Mouse (Mus musculus) gastrocnemius, postnatal 36 days (tissue): Measurements from ENCODE around the gene Rilpl1. TPM values are rescaled to one million over a fixed set of nuclear protein-coding genes. Genes with fewer than 3 reads are reported as not detected.
A peak's percentile ranks its signal among the peaks of the same experiment; 100 is the strongest.
"Not testable (repeated sequence)": the region's sequence is repeated elsewhere in the genome, so short reads cannot be mapped to it uniquely, and the experiment has no call there.

Source experiments
- DNase-seq, 2 experiments: peaks; one replicate each; pipeline ENCODE4 v3.0.0; 2022
- intact Hi-C: fragments of 180-260 bp; cut with DNase I; formaldehyde crosslinking; loops from one replicate; pipeline ENCODE4 v1.15.1; 2025
- total RNA-seq, 2 experiments: library from RNA; stranded (reverse); gene quantifications; 2 replicates each; pipeline ENCODE4 v1.2.3; 2021

Rilpl1 gene
- total RNA-seq, 2 experiments from 2014 or later, result 197 to 200 TPM

DNA sequence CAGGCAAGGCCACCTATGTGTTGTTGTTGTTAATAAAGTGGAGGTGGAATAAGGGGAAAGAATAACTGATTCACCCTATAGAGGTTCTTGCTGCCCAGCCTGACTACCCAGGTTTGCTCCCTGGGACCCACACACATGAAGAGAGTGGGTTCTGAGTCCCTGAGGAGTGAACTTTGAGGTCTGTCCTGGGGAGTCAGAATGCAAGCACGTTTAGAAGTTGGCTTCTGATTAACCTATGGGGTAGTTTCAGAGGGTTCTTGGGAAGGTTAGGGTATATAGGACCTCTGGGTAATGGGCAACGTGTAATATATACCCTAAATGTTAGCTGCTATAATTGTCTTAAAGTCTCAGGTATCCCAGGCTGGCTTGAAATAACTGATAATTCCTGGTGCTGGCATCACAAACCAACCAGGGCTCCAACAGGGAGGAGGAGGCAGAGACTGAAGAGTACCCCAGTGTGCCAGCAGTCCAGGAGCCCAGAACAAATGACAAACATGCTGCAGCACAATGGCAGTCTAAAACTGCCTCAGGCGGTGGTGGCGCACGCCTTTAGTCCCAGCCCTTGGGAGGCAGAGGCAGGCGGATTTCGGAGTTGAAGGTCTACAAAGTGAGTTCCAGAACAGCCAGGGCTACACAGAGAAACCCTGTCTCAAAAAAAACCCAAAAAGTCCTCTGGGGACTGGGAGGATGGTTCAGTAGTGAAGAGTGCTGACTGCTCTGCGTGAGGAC lies 68.7 kb downstream of the Rilpl1 start:
- DNase-seq, result no peak
- intact Hi-C loops, result no loop called here

DNA sequence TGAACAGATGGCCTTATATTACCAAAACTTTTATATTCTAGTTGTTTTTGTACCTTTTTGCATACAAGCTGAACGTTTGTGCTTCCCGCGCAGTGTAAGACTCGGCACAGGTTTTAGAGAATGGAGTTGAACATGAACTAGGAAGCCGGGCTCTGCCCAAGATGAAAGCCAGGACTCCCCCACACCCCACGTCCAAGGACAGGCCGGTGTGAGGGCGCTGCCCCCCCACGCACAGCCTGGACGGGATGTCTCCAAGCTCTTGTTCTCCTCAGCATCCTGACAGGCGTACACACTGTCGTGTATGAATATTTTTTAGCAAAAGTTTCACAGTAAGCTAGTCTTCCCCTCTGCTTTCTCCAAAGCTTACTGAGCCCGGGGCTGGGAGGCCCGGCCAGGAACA lies 70.3 kb downstream of the Rilpl1 start:
- intact Hi-C loops, DNase-seq: not testable (repeated sequence)

DNA sequence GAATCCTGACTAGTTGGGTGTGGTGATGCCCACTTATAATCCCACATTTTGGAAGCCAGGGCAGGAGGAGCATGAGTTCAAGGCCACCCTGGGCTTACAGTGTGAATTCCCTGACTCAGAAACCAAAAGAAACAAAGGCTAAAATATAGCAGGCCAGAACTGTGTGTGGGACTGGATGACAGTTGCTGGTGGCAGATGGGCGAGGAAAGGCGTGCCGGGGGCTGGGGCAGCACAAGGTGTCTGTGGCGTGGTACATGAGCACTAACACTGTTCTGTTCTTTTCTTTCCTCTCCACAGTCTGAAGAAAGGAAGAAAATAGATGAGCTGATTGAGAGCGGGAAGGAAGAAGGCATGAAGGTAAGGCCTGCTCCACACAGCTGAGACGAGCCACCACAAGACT lies 74.4 kb downstream of the Rilpl1 start:
- DNase-seq, result no peak
- intact Hi-C loops, result loop anchor here (2.0 kb wide), 1 partner anchor 16 kb away; no protein-coding TSS in a partner anchor

DNA sequence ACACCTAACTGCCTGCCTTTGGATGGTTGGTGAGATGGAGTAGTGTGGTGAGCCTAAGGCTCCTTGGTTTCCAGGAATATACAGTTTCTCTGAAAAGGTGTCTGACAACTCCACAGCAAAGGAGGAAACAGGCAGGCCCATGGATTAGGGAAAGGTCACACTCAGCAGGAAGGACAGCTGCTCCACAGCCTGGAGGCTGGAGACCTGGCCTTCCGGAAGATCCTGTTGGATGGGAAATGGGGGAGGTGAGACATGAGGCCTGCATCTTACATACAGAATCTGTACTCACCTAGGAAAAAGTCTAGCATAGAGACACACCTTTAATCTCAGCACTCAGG lies 77.1 kb downstream of the Rilpl1 start:
- intact Hi-C loops, result no loop called here
- no peak for DNase-seq

DNA sequence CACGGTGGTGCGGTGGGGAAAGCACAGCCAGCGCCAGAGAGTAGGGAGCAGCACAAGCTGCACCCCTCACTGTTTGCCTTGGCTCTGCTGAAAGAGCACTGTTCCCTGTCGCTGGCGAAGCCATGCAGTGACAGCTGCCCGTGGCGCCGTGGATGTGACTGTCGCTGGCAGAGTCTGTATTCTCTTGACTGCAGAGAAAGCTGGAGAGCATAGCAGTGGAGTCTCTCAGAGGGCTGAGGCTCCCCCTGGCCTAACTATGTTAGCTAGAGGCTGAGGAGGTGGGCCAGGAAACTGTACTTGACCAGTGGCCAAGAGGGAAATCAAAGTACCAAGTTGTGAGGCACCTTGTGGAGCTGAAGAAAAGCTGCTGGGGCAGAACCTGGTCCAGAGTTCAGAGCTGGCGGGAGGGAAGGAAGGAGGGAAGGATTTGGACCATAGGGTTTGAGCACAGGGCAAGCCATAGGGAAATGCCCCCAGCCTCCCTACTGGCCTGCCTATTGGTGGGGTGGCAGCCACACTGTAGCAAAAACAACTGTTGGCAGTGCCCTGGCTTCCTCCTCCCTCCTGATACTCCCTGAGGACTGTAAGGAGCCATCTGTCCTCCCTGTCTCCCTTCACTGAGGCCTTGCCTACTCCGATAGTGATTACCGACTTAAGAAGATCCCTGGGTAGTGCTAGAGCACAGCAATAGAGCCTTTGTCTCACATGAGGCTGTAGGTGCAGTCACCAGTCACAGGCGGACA lies 77.7 kb downstream of the Rilpl1 start:
- DNase-seq, result no peak
- intact Hi-C loops, result no loop called here

DNA sequence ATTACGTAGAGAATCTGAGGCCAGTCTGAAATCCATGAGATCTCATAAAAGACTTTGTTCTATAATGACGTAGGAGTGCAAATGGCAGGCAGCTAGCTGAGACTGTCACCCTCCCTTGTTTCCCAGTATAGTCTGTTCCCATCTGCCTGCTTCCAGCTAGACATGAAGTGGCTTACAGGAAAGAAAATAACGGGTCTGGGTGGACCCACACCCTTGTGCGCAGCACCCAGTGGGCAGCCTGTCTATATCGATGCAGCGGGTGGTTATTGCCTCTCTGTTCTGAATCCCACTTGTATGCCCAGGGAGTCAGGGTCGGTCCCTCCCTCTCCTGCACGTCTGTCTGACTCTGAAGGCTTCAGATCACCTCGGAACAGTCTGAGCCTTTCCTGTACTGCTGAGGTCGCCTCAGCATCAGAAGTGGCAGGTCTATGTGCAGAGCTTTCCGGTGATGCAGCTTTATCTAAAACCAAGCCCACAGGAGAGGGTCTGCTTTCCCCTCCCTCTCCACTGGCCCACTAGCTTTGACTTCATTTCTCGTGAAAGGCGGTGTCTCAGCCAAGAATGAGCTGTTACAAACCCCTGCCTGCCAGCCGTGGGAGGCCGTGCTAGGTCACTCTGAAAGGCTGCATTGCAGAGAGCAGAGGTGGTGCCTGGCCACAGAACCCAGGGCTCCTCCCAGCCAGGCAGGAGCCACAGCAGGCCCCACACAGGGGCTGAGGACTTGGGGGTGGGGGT lies 78.5 kb downstream of the Rilpl1 start:
- no peak for DNase-seq
- intact Hi-C loops, result no loop called here

DNA sequence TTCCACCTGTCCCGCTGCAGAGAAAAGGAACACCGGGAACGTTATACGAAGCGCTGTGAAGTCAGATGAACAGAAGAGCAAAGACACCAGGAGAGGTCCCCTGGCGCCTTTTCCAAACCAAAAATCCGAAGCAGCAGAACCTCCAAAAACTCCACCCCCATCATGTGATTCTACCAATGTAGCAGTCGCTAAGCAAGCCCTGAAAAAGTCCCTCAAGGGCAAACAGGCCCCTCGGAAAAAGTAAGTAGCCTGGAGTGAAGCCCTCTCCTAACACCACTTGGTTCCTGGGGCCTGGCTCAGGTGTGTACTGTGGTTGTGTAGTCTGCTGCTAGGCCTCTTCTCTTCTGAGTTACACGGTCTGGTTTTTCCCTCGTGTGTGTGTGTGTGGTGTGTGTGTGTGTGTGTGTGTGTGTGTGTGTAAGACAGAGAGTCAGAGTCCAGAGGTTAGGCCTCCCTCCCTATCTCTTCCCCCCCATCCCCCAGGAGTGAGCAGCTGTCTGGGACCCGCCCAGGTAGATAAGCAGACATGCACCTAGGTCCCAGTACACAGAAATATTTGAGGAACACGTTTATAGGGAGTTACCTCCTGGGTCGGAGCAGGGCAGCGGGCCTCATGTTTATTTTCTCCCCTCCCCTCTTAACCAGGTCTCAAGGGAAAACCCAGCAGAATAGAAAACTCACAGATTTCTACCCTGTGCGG lies 80.4 kb downstream of the Rilpl1 start:
- intact Hi-C loops, result no loop called here
- no peak for DNase-seq

DNA sequence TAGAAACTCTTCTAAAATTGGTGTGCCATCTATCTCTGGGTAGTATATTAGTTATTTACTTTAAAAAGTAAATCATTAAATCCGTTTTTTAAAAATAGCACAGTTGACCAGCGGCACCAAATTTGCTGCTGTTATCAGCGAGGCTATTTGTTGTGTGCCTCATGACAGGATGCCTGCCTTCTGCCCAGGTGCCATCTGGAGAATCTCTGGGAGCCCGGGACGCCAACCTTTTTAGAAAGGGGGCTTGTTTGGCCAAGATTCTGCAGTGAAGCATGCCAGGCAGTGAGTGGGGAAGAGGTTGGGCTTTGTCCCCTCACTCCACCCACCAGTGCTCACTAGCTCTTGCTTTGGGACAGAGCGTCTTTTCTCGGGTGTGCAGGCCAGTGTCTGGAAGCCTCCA lies 81.1 kb downstream of the Rilpl1 start:
- DNase-seq, result no peak
- intact Hi-C loops, result no loop called here

DNA sequence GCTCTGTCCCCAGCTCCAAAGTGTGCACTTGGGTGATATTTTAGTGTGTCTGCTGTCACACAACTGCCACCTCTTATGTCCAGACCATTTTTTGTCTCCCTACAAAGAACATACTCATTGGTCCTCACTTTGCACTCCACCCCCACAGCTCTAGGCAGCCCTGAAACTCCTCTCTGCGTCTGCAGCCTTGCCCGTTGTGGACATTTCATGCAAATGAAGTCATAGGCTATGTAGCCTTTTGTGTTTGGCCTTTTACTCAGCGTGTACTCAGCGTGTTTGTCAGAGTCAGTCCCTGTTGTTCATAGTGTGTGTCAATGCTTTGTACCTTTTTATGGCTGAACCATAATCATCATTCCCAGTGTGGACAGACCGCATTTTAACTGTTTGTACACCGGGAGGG lies 81.7 kb downstream of the Rilpl1 start:
- DNase-seq, result no peak
- intact Hi-C loops, result loop anchor here (2.0 kb wide), 1 partner anchor 29 kb away; the partner anchor contains the start of gene Rilpl2

DNA sequence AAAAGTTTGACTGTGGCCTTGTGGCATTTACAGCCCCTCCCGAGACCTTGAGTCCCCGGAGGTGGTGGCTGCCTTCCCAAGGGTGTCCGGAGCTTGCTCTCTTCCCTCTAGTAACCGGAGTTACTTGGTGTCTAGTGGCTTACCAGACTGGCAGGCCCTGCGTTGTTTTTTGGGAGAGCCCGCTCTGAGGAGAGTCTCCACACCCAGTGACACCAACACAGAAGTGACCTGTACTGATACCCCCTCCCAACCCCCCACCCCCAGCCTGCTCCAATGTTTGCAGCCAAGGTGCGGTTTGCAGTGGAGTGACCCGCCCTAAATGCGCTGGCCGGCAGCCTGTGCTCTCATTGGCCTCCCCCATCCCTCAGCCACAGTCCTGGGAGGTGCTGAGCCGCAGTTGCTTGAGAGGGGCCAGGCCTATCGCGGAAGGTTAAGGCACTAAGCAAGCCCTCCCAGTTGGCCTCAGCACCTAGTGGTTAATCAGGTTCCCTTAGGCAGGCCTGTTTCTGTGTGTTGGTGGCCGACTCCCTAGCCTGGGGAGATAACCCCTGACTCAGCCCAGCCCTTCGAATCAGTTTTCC lies 84.8 kb downstream of the Rilpl1 start:
- peak; percentile 56 to 60 for DNase-seq
- intact Hi-C loops, result no loop called here

DNA sequence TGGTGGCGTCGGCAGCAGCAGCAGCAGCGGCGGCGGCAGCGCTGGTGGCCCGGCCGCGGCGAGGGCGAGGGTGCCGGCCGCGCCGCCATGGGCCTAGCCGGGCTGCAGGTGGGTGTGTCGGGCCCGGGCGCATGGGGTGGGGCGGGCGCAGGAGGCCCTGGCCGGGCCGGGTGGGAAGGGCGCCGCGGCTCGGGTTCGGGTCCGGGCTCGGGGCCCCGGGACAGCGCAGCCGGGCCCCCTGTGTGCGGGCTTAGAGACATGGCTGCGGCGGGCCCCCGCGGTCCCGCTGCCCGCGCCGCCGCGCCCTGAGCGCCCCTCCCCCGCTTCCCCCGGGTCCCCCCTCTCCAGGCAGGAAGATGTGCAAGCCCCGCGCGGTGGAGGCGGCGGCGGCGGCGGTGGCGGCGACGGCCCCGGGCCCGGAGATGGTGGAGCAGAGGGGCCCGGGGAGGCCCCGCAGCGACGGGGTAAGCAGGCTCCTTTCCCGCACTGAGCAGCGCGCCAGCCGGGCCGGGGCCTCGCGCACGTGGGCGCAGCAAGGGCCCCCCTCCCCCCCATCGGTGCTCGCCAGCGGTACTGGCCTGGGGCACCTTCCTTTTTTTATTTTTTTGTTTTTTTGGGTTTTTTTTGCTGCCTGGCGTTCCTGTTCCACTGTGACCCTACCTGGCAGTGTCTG lies 85.4 kb downstream of the Rilpl1 start:
- intact Hi-C loops, result no loop called here
- peak in 1 of 2 experiments; percentile 44 for DNase-seq

DNA sequence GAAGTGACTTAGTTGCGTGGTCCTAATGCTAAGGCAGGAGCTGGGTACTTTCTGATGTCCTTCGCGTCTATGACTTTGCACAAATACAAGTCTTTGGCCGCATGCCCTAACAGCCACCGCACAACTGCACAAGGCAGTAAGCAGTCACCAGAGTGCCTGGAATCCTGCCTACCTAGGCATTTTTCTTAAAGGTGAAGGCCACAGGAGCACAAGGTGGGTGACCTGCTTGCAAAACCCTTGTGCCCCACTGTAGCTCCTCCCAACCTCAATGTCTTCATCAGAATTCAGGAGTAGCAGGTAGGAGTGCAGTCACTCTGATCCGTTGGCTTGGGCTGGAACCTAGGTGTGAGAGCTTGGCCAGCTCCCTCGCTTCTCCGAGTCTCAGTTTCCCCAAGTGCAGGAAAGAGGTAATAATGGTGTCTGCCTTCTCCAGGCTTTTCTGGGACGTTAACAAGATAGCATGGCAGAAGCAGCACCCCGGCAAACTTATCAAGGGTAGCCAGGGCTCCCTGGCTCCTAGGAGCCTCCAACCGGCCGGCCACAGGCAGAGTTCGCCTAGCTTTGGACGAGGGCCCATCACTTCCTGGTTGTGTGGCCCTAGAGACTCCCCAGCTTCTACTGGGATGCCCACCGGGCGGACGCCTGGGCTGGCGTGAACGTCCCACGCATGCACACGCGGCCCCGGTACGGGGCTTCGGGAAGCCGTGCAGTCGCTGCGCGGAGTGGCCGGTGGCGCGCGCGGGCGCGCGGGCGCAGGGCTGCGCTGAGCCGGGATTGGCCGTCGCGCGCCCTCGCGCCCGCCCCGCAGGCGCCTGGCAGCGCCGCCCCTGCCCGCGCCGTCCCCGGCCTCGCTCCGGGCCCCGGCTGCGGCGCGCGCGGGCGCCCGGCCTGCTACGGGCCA lies 86.3 kb downstream of the Rilpl1 start:
- DNase-seq, result peak; percentile 62 to 64
- intact Hi-C loops, result no loop called here

DNA sequence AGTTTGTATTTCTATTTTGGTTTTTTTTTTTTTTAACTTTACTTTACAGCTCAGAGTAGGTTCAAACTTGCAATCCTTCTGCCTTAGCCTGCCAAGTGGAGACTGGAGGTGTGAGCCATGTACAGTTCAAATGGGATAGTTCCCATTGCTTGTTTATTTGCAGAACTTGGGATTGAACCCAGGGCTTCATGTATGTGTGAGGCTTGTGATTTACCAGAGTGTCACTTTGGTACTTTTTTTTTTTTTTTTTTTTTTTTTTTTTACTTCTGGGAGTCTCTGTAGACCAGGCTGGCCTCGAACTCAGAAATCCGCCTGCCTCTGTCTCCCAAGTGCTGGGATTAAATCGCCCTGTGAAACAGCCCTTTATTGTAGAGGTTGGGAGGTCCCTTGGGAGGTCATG lies 87.0 kb downstream of the Rilpl1 start:
- intact Hi-C loops, result no loop called here

More for the DNA sequence above, 87.0 kb downstream of the Rilpl1 start:
- DNase-seq, result no peak

Other genes starting within 250 kb of the Rilpl1 start
- gene Mphosph9, start 203.4 kb downstream of the Rilpl1 start, total RNA-seq, result 1 to 10 TPM; 1.9 to 2.7 TPM
- gene 2810006K23Rik, start 203.3 kb downstream of the Rilpl1 start, total RNA-seq, result 1 to 10 TPM; 6.0 to 6.4 TPM
- 100 to 1,000 TPM; 121 to 128 TPM for gene Cdk2ap1, start 168.3 kb downstream of the Rilpl1 start, total RNA-seq
- 10 to 100 TPM; 35.4 to 40.5 TPM for gene Sbno1, start 105.4 kb downstream of the Rilpl1 start, total RNA-seq
- 100 to 1,000 TPM; 182 to 256 TPM for gene Kmt5a, start 91.5 kb downstream of the Rilpl1 start, total RNA-seq
- gene Rilpl2, start 53.0 kb downstream of the Rilpl1 start, total RNA-seq, result 1 to 10 TPM; 3.6 to 4.9 TPM
- 10 to 100 TPM; 20.5 to 26.1 TPM for gene Snrnp35, start 48.3 kb downstream of the Rilpl1 start, total RNA-seq
- 100 to 1,000 TPM; 133 to 145 TPM for gene Tmed2, start 9.3 kb upstream of the Rilpl1 start, total RNA-seq
- gene Ddx55, start 21.5 kb upstream of the Rilpl1 start, total RNA-seq, result 1 to 10 TPM; 3.1 to 3.6 TPM
- gene Eif2b1, start 47.7 kb upstream of the Rilpl1 start, total RNA-seq, result 10 to 100 TPM; 40.2 to 44.4 TPM
- 10 to 100 TPM; 12.5 to 13.5 TPM for gene Gtf2h3, start 47.7 kb upstream of the Rilpl1 start, total RNA-seq
- gene Atp6v0a2, start 97.2 kb upstream of the Rilpl1 start, total RNA-seq, result 10 to 100 TPM; 28.4 to 30.6 TPM
- gene Dnah10, start 193.7 kb upstream of the Rilpl1 start, total RNA-seq, result under 1 TPM in 1 of 2 experiments, not detected in 1; 0.02 TPM